Mouse (Mus musculus): Measurements from ENCODE around the gene Ccdc126. TPM values are rescaled to one million over a fixed set of nuclear protein-coding genes. Genes with fewer than 3 reads are reported as not detected.
A peak's percentile ranks its signal among the peaks of the same experiment; 100 is the strongest.
"Not testable (repeated sequence)": the region's sequence is repeated elsewhere in the genome, so short reads cannot be mapped to it uniquely, and the experiment has no call there.

Gene Ccdc126
- 1 to 10 TPM; 8.4 to 8.8 TPM for total RNA-seq (2021)
- long read RNA-seq, experiment 1, transcript Ccdc126-201 (3 exons, 2,351 nt), result major isoform, 14 of 15 reads
- long read RNA-seq, experiment 1, partial matches to known transcripts, result 0 of 15 reads
- long read RNA-seq, experiment 1, other reads (novel, unspliced or antisense), result 1 of 15 reads
- long read RNA-seq, experiment 2, transcript Ccdc126-201 (3 exons, 2,351 nt), result major isoform, 15 of 21 reads
- long read RNA-seq, experiment 2, partial matches to known transcripts, result 0 of 21 reads
- long read RNA-seq, experiment 2, other reads (novel, unspliced or antisense), result 6 of 21 reads

GRCm38 (mm10) chr6:49318966-49319594 lies at the start of gene Ccdc126:
TSS of gene Ccdc126 (plus strand) at chr6:49319274.
- DNase-seq (ENCODE audit: low spot score in 2 of 2), result peak; percentile 97 to 98

GRCm38 (mm10) chr6:49269923-49270322 lies 49.2 kb upstream of the Ccdc126 start:
- no peak for DNase-seq (ENCODE audit: low spot score in 2 of 2)

DNA sequence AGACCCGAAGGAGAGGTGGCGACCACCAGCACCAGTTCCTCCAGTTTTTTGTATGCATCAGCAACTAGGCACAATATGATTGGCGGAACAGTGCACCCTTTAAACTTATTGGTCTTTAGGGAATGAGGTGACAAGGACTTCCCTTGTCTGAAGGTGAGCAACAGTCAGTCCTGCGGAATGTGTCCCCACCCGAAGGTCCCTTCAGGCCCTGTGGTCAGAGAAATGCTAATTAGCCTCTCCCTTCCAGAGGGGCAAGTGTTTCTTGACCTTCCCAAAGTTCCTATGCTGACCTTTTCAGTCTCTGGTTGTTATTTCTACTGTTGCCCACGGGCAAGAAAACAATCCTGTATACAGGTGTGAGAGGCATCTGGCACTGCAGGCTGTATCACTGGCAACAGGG lies 47.3 kb upstream of the Ccdc126 start:
- no peak for DNase-seq (ENCODE audit: low spot score in 2 of 2)

DNA sequence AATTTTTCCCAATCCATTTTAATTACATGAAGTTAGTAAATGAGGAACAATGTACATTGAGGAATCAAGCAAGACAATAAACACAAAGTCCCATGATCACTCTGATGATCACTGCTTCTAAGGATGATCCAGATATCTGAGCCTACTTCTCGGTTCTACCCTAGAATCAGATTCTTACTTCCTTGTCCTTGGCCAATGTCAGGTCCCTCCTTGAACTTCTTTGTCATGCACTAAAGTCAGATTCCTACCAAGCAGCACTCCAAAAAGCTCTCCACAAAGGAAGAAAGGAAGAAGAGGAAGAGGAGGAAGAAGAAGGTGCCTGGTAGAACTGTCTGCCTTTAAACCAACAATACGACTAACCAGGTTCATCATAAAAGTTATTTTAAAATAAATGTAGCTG lies 46.2 kb upstream of the Ccdc126 start:
- no peak for DNase-seq (ENCODE audit: low spot score in 2 of 2)

- DNase-seq (ENCODE audit: low spot score in 2 of 2), result no peak
Measured at GRCm38 (mm10) chr6:49273934-49274333, 45.1 kb upstream of the Ccdc126 start.

DNA sequence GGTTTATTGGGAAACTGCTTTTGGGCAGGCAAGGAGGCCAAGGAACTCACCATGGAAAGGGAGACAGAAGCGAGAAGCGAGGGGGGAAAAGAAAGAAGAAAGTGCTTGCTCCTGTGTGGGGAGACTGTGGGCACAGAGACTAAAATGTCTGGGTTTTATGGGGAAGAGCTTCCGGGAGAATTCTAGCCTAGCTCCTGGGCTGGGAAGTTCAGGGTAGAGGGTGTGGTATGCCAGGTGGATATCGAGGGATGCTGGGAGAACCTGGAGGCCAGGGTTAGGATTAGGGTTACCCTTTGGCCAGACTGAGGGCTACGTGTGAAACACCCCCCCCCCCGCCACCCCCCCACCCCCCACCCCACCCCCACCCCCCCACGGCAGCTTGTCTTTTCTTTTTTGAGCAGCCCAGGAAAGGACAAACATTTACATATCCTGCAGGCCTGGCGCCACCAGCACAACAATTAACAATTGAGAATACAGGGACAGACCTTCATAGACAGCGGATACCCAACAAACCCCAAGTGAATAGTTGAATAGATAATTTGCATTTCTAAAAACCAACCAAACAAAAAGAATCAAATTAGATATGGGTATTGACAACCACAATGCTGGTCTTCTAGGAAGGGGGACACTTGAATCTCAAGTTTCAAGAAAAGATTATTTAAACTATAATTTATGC lies 44.5 kb upstream of the Ccdc126 start:
- DNase-seq (ENCODE audit: low spot score in 2 of 2), result no peak

DNA sequence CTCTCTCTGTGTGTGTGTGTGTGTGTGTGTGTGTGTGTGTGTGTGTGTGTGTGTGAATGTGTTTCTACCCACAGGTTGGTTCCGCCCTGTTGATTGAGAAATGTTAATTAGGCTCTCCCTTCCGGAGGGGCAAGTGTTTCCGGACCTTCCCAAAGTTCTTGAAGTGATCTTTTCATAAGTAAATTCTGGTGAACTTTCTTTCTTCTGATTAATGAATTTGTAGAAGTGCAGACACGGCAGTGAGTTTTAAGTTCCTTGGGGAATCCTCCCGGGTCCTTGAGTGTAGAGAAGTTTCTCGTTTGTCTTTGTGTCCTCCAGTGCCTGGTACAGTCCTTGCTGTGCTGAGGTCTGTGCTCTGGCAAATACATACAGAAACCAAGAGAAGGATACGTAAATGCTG lies 43.8 kb upstream of the Ccdc126 start:
- DNase-seq (ENCODE audit: low spot score in 2 of 2), result no peak

DNA sequence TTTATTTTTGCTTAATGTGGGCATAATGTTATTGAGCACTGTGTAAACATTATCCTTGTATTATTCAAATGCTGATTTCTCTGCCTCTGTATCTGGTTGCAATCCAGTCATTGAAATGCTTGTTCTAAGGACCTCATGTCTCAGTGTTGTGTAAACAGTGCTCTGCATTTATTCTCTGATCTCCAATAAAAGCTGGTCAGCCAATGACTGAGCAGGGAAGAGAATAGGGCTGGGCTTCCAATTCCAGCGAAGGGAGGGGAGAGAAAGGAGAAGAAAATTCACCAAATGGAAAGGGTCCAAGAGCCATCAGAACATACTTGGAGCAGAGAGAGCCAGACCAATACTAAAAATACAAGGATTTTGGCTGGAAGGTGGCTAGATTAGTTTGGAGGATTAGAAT lies 38.1 kb upstream of the Ccdc126 start:
- no peak for DNase-seq (ENCODE audit: low spot score in 2 of 2)

- DNase-seq (ENCODE audit: low spot score in 2 of 2), result peak in 1 of 2 experiments; percentile 16
Measured at GRCm38 (mm10) chr6:49282122-49282521, 37.0 kb upstream of the Ccdc126 start.

- no peak for DNase-seq (ENCODE audit: low spot score in 2 of 2)
Measured at GRCm38 (mm10) chr6:49298286-49298685, 20.8 kb upstream of the Ccdc126 start.

DNA sequence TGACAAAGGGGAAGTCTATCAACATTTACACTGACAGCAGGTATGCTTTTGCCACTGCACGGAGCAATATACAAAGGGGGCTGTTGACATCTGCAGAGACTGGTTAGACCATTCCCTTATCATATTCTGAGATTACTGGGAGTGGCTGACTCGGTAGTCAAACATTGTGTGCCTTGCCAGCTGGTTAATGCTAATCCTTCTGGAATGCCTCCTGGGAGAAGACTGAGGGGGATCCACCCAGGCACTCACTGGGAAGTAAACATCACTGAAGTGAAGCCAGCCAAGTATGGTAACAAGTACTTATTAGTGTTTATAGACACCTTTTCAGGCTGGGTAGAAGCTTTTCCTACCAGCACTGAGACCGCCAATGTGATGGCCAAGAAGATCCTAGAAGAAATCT lies 4.3 kb upstream of the Ccdc126 start:
- DNase-seq (ENCODE audit: low spot score in 2 of 2), result not testable (repeated sequence)

- peak in 1 of 2 experiments; percentile 35 for DNase-seq (ENCODE audit: low spot score in 2 of 2)
Measured at GRCm38 (mm10) chr6:49319595-49320315, 681 bp downstream of the Ccdc126 start.

- no peak for DNase-seq (ENCODE audit: low spot score in 2 of 2)
Measured at GRCm38 (mm10) chr6:49321341-49321740, 2.3 kb downstream of the Ccdc126 start.

GRCm38 (mm10) chr6:49322056-49322455 lies 3.0 kb downstream of the Ccdc126 start:
- DNase-seq (ENCODE audit: low spot score in 2 of 2), result no peak

DNA sequence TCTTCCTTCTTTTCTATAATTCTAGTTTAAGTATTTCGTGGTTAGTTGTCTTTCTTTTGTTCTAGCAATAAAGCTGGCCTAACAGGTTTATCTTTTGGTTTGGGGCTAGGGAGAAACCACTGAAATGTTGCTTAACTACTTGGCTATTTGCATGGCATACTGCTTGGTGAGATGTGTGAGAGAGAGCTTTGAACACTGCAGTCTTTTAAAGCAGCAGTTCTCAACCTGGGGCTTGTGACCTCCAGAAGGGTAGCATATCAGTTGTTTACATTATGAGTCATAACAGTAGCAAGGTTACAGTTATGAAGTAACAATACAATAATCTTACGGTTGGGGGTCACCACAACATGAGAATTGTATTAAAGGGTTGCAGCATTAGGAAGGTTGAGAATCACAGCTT lies 3.9 kb downstream of the Ccdc126 start:
- DNase-seq (ENCODE audit: low spot score in 2 of 2), result no peak

- no peak for DNase-seq (ENCODE audit: low spot score in 2 of 2)
Measured at GRCm38 (mm10) chr6:49324528-49324927, 5.5 kb downstream of the Ccdc126 start.

DNA sequence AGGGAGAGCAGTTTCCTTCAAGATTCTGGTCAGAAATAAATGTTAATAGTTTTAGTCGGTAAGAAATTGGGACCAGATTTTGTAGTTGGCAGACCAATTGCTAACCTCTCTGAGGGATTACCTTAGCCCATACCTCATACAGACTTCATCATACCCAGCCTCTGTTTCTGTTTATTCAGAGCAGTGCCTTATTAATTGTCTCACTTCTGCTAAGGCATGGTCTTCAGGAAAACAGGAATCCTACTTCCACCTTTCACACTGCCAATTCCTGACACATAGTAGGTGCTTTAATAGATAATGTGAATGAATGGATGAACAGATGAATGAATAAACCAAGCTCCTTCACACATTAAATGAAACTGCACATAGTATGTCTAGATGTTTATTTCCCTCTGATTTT lies 6.2 kb downstream of the Ccdc126 start:
- DNase-seq (ENCODE audit: low spot score in 2 of 2), result no peak

- no peak for DNase-seq (ENCODE audit: low spot score in 2 of 2)
Measured at GRCm38 (mm10) chr6:49326846-49327245, 7.8 kb downstream of the Ccdc126 start.

DNA sequence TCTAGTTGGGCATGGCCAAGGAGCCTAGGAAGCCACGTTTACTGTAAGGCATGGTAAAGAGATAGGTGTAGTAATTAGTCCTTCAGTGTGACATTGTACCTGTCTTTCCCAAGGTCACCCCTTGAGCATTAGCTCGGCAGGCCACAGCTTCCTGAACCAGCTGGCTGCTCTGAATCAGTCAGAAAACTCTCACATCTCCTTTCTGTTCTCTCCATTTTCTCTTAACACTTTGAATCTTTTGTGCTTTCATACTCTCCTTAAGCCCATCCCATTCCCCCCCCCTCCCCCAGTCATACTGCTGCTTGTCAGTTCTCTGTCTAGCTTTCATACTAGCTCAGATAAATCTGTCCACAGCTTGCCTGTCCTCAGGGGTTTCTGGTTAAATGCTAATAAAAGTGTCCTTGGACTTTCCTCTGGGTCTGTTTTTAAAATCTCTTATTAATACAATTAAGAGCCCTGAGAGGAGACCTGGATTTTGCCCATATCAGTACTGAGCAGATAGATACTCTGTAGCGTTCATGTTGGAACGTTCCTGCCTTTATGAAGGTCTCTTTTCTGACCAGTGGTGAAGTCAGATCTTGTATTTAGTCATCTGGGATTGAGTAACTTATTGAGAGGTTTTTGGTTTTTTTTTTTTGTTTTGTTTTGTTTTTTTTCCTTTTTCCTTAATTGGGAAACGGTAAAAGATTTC lies 12.4 kb downstream of the Ccdc126 start:
- DNase-seq (ENCODE audit: low spot score in 2 of 2), result no peak

GRCm38 (mm10) chr6:49332060-49332370 lies 12.9 kb downstream of the Ccdc126 start:
- DNase-seq (ENCODE audit: low spot score in 2 of 2), result no peak

GRCm38 (mm10) chr6:49338566-49338965 lies 19.5 kb downstream of the Ccdc126 start:
- DNase-seq (ENCODE audit: low spot score in 2 of 2), result no peak
